Mouse (Mus musculus): ENCODE data around the gene Dlx1.

Dlx1 gene

GRCm38 (mm10) chr2:71545882-71546639 lies 18.1 kb downstream of the Dlx1 start:
- DNase-seq (ENCODE audit: low read depth, low spot score), result peak; percentile 82

DNA sequence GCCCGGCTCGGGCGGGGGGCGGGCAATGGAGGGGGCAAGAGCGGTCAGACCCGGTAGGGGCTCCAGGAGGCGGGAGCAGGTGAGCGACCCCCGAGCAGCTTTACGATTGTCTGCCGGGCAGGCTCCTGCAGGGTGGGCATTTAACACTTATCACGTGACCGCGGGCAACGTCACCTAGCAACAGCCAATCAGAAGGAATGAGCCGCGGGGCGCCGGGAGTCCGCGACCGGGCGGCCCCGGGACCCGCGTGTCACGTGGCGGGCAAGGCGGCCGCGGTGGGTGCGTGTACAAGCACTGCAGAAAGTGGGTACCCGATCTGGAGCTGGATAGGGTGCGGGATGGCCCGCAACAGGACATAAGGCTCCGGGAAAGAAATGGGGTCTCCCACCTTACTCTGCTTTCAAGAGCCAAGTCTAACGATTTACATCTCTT lies 18.7 kb downstream of the Dlx1 start, which contains the start of gene Dlx2:
TSS of gene Dlx2 (minus strand) at position 115 of the 432 bp plus-strand sequence.
- peak; percentile 85 for DNase-seq (ENCODE audit: low read depth, low spot score)

- DNase-seq (ENCODE audit: low read depth, low spot score), result peak; percentile 86
These were observed 19.9 kb downstream of the Dlx1 start for GRCm38 (mm10) chr2:71547829-71548228.

- no peak for DNase-seq (ENCODE audit: low read depth, low spot score)
These were observed 22.4 kb downstream of the Dlx1 start for GRCm38 (mm10) chr2:71550330-71550729.

DNA sequence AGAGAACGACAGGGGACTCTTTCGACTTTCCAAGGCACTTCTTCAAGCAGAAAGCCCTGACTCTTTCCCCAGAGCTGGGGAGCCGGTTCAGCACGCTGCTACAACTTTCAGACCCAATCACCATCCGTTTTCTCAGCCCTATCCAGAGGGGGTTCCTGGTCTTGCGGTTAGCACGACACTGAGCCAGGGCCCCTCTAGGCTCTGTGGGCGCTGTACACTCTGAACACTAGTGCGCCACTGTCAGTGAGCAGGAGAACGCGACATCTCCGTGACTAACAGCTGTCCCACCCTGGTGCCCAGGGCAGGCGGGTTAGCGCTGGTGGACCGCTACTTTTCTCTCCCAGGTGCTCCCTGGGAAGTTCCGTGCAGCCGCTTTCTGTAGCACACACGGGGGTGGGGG lies 23.8 kb downstream of the Dlx1 start:
- DNase-seq (ENCODE audit: low read depth, low spot score), result no peak

- DNase-seq (ENCODE audit: low read depth, low spot score), result peak; percentile 88
These were observed 28.2 kb downstream of the Dlx1 start for GRCm38 (mm10) chr2:71556071-71556470.

- peak; percentile 64 for DNase-seq (ENCODE audit: low read depth, low spot score)
These were observed 38.6 kb downstream of the Dlx1 start for GRCm38 (mm10) chr2:71566466-71566865.

DNA sequence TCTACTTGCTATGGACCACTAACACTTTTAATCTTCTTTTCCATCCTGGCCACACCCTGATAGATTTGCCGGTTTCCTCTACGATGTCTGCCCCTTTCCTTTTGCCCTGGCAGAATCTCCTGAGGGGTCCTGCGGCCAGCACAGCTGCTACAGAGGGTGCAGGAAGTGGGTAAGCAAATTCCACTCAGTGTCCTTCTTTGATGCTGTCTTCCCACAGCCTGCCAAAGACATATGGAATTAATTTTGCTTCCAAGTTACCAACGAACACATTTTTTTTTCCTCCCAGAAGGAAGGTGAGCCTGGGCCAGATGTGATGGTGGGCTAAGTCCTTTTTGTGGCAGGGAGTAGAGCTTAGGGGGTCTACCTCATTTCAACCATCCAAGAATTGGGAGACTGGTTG lies 45.8 kb downstream of the Dlx1 start:
- no peak for DNase-seq (ENCODE audit: low read depth, low spot score)

- DNase-seq (ENCODE audit: low read depth, low spot score), result peak; percentile 38
These were observed 49.1 kb downstream of the Dlx1 start for GRCm38 (mm10) chr2:71577059-71577458.

DNA sequence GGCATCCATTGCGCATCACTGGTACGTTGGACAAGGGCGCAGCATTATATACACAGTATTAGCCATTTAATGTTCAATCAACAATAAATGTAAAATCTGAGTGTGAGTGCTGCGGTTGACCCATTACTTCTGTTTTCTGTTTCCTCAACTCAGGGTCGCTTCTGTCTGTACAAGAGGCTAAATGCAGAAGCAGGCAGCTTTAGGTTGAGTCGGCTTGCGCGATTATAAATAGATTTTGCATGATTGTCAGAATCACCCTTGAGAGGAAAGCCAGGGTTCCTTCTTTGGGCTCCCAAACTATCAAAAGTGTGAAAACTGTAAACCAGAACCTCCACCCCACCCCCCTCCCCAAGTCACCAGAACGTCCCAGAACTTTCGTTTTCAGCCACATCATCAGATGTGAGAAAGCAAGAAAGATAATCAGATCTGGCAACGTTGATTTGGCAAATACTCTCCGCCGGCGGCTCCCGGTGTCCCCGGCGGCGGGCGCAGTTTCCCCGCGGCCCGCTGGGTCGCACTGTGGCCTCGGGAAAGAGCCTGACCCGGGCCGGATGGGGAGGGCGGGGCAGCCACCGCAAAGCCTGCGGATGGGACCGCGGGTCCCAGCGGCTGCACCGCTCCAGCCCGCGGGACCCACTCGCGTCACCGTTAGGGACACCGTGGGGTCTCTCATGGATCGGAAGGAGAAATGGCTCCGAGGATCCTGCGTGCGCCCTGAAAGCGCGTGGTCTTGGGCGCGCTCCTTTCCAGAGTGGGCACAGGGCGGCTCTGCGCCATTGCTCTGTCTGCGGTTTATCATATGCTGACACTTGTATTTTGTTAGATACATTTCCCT lies 52.9 kb downstream of the Dlx1 start:
- peak; percentile 60 for DNase-seq (ENCODE audit: low read depth, low spot score)

GRCm38 (mm10) chr2:71581488-71581887 lies 53.6 kb downstream of the Dlx1 start:
- DNase-seq (ENCODE audit: low read depth, low spot score), result no peak
